Mouse (Mus musculus) MEL (cell line): ENCODE results near the gene Cd276.

Source experiments
- EP300 ChIP-seq, 2 experiments: IDR thresholded peaks; 2 replicates each; pipeline ENCODE4 v1.6.1; 2011; ENCODE audit warnings: improper control_type of control experiment in 2 of 2, low read length in 2 of 2, low read depth in 1 of 2, mild to moderate bottlenecking in 1 of 2
- ETS1 ChIP-seq: IDR thresholded peaks from 2 replicates; pipeline ENCODE4 v1.6.1; 2012; ENCODE audit warnings: low read depth, mild to moderate bottlenecking, inconsistent platforms, low read length, improper control_type of control experiment, moderate library complexity
- POLR2AphosphoS2 ChIP-seq: IDR thresholded peaks from 2 replicates; pipeline ENCODE4 v1.6.1; 2011; ENCODE audit warnings: low read length, improper control_type of control experiment

DNA sequence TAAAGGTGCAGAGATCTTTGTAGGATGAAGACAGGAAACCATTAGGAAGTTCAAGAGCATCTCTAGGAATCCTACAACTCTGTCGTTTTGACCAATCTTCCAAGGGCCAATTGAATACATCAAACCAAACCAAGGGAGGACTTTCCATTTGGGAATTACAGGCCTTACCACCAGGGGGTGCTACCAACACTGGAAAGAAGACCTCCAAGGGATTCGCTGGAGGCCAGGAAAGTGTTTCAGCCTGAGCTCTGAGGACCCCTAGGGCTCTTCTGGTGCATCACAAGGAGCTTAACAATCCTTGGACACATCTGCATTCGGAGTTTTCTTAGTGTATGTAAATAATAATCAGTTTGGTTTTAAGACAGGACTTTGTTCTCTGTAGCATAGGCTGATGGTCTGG is 23.4 kb upstream of the Cd276 start:
- TF ChIP-seq EP300 (IDR thresholded peaks at IDR 0.05; ENCODE audit: low read depth in 1 of 2, low read length in 2 of 2) = 0 out of 4 replicates have a peak, but pooled peaks of 1 of the 2 experiments have one; percentile 3
- no peak for TF ChIP-seq POLR2AphosphoS2
- TF ChIP-seq ETS1 = no peak
